Mouse (Mus musculus): ENCODE measurements around the gene Ankrd45. TPM values are rescaled to one million over a fixed set of nuclear protein-coding genes. Genes with fewer than 3 reads are reported as not detected.

The Ankrd45 gene
- polyA plus RNA-seq (2012; ENCODE audit: low replicate concordance): not detected in 2 replicates

GRCm38 (mm10) chr1:161142531-161143159 is at the start of gene Ankrd45:
Ankrd45 (plus strand) TSS chr1:161142691.

DNA sequence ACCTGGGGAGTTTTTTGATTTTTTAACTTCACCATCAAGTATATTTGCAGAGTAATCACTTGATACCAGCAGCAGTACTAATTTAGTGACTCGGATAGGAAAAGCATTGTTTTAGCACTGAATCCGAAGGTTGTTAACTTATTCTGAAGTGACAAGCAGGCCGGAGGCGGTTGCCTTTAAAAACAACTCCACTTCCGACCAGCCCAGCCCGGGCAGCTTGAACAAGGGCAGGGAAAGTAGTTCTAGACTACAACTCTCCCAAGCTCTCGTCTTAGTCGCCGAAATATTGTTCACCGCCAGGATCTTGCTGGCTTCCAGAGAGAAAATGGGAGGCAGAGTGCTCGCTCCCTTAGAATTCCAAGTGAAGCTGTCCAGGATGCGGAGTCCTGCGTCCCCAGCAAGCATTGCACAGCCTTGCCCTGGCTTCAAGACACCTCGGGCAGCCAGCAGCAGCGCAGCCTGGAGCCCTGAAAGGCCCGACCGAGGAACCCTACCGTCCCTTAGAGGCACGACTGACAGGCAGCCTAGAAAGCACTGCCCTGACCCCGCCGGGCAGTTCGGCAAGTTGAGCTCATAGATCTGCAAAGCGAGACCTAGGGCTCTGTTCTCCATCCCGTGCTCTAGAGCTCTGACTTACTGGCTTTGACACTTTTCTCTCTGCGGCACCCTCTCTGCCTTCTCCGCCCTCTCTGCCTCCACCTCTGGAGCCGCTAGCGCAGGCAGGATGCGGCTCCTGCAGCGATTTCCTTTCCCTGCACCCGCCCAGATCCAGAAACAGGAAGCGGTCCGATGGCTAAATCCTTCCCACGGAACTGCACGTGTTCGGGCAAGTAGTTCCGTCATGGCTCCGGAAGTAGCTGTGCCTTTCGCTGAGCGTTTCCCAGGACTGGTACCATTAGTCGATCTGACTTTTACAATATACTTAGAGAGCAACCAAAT is 11.5 kb upstream of the Ankrd45 start, which contains the start of gene Klhl20:
TSS of gene Klhl20 (minus strand) at position 786 of the 939 bp plus-strand sequence.

DNA sequence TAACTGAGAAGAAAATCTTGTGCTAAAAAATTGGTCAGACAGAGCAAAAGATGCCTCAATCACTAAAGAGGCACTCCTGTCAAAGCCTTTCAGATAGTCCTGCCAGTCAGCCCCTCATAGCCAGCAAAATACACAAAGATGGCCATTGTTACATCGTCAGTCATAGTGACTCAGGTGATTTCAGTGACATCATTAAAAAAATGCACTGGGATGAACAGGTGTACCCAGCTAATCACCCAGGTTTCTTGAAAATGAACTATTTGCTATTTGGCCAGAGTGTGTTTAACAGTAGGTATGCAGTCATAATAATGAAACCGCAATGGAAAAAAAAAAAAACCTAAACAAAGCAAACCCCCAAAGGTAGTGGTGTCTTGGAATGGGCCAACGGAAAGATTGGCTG is 16.7 kb downstream of the Ankrd45 start, which contains the start of gene Tex50:
TSS of gene Tex50 (minus strand) at position 101 of the 400 bp plus-strand sequence.

Other genes starting within 250 kb of the Ankrd45 start
- 0.42 and 1.5 TPM in 2 replicates for gene Rc3h1, start 236.3 kb upstream of the Ankrd45 start, polyA plus RNA-seq (2012; ENCODE audit: low replicate concordance)
- 0.05 TPM in 1 of 2 replicates, not detected in the other for gene Serpinc1, start 164.1 kb upstream of the Ankrd45 start, polyA plus RNA-seq (2012; ENCODE audit: low replicate concordance)
- gene Zbtb37, start 107.8 kb upstream of the Ankrd45 start, polyA plus RNA-seq (2012; ENCODE audit: low replicate concordance): 0.27 and 0.38 TPM in 2 replicates
- 2.1 and 8.1 TPM in 2 replicates for gene Dars2, start 72.0 kb upstream of the Ankrd45 start, polyA plus RNA-seq (2012; ENCODE audit: low replicate concordance)
- gene Cenpl, start 72.0 kb upstream of the Ankrd45 start, polyA plus RNA-seq (2012; ENCODE audit: low replicate concordance): 8.1 and 26.3 TPM in 2 replicates
- gene Klhl20, start 11.2 kb upstream of the Ankrd45 start, polyA plus RNA-seq (2012; ENCODE audit: low replicate concordance): 0.20 and 1.5 TPM in 2 replicates
- not detected in 2 replicates for gene Tex50, start 16.6 kb downstream of the Ankrd45 start, polyA plus RNA-seq (2012; ENCODE audit: low replicate concordance)
- 6.4 and 36.3 TPM in 2 replicates for gene Prdx6, start 108.5 kb downstream of the Ankrd45 start, polyA plus RNA-seq (2012; ENCODE audit: low replicate concordance)

All from leukemia stem cell, adult 10-12 weeks (primary cell).